Mouse (Mus musculus) heart, adult 9 months (tissue): Measurements from ENCODE around the gene Ndc80.
"Not testable (repeated sequence)": the region's sequence is repeated elsewhere in the genome, so short reads cannot be mapped to it uniquely, and the experiment has no call there.

Experiments used
- DNase-seq, 2 experiments: peaks; one replicate each; pipeline ENCODE4 v3.0.0; 2022; ENCODE audit warnings: low spot score in 2 of 2

The Ndc80 gene

DNA sequence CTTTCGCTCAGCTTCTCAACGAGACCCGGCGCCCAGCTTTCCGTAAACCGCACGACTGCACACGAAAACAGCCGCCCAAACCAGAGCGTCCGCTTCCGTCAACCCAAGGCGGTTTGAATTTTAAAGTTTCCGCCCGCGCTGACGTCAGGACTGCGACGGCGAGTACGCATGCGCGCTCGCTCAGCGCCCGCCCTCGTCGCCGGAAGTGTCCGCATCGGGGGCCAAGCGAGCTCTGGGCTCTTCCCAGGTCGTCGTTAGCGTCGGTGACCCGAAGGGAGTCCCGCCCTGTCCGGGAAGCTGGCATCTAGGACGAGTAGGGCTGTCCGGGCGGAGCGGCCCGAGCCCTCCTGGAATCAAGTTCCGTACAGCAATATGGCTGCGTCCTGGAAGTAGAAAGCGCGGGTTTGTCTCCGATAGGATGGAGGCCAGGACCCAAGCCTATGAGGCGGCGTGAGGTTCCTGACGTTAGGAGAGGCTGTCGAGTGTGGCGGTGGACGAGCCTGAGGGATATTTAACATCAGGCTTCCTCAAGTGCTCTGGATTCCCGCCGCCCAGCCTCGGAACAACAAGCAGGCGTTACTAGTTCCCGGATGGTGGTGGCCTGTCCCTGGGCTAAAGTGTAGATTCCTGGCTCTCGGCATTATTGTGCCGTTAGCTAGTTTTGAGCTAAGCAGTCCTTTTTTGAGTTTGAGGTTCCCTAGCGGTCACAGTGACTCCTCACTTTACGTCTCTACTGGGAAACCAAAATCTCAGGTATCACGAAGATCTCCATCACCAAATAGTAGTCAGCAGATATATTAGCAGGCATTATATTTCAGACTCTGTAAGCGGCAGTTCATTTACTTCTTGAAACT, at the start of gene Ndc80:
Ndc80 (minus strand) TSS at position 147 of the 854 bp plus-strand sequence.
- DNase-seq = peak; percentile 93 to 94

DNA sequence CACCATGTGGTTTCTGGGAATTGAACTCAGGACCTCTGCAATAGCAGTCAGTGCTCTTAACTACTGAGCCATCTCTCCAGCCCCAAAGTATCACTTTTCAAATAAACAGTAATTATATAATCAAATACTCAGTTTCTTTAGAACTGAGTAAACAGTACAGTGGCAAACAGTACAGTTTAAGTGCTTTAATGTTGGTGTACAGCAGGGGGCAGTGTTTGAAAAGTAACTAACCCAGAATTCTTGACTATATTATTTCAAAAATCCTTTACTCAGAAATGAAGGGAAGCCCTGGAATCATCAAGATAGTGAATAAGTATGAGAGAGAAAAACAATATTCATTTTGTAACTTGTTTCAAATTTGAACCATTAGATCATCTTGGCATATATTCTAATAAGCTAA, 35.0 kb upstream of the Ndc80 start:
- no peak for DNase-seq

DNA sequence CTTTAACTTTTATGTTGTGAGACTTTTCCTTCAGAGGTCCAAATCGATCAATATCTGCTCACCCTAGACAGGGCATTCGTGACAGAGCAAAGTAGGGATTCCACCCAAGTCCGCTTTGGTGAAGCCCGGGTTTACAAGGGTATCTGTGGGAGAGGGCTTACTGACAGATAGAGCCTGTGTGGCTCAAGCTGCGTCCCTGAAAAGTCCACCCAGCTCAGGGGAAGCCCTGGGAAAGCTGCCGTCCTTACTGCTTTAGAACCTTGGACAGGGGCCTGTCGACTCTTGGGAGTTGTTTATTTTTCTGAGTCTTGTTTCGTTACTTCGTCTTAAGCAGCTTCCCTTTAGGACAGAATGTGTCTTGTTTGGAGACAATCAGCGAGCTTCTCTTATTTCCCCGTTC, 26.2 kb upstream of the Ndc80 start:
- no peak for DNase-seq

DNA sequence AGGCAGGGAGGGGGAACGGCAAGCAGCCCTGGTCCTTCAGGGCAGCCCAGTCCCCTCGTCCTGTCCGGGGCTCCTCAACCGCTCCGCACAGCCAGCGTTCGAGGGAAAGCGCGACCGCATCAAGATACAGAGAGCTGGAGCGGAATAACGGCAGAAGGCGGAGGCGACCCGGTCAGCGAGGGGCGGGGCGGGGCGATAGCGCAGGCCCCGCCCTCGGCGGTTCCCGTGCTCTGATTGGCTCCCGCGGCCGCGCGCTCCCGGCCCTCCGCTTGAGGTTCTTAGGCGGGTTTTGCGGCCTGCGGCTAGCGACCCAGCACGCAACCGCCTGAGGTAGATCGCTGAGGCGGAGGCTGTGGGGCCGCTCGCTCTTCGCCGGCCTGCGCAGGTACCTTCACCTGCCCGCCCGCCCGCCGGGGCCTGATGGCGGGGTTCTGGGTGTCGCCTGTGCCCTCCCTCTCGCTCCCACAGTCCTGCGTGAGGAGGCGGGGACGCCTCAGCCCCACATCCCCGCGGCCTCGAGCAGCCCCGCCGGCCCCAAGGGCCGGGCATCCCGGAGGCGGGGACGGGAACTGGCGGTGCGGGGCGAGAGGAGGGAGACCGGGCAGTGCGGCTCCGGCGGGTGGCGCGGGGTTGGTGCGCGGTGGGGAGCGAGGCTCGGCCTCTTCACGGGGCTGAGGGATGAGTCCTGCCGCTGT, 25.2 kb upstream of the Ndc80 start, which contains the start of gene Spdya:
Spdya (plus strand) TSS at position 305 of the 695 bp plus-strand sequence.
- peak; percentile 81 to 84 for DNase-seq

DNA sequence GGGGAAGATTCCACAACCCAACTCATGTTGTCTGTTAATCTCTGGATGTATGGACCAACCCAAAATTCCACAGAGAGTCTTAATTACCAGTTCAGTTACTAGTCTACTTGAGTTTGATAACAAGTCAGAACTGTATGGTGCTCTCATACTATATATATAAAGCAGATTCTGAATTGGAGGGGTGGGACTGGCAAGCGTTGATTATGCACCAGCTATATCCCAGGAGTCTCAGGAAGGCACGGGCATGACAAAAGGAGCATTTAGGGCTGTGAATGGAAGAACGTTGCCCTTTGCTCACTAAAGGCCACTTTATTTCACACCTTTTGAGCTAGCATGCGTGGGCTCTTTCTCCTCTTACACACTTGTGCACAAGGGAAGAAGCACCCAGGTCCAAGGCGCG, 24.7 kb upstream of the Ndc80 start:
- no peak for DNase-seq

DNA sequence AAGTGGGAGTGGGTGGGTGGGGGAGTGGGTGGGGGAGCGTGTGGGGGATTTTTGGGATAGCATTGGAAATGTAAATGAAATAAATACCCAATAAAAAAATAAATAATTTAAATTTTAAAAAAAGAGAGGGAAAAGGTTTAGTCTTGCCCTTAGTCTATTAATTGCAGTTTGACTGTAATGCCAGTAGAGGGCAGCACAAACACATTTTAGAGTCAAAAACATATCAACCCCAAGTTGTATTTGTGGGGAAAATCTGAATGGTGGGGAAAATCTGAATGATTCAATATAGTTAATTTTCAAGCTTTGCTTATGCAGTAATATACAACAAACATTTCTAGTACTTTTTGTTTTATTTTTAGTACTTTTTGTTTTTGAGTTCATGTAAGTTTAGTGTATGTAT, 21.9 kb upstream of the Ndc80 start:
- DNase-seq = no peak

DNA sequence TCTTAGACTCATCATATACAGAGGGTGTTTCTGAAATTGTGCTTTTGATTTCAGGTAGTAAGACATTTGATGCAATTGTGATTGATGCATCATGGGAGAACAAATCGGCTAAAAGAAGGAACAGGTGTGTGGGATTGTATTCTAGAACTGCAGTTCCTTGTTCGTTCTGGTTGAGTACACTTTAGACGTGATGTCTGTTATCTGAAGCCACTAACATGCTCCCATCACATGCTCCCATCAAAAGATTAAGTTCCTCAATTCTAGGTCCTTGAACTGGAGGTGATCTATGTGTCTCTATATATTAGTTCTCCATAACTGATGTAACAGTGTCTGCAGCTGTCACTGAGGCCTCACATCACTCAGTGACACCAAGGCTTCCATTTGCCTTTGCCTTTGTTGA, 10.5 kb upstream of the Ndc80 start:
- no peak for DNase-seq

DNA sequence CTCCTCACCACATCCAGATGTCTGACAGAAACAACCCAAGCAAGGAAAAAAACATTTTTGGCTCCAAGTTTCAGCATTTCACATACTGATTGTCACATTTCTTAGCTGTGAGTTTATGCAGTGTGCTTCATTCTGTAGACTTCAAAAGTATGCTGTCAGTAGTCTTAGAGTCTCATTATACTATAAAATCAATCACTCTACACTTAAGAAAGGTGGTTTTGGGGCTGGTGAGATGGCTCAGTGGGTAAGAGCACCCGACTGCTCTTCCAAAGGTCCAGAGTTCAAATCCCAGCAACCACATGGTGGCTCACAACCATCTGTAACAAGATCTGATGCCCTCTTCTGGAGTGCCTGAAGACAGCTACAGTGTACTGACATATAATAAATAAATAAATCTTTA, 8.9 kb upstream of the Ndc80 start:
- DNase-seq = not testable (repeated sequence)

DNA sequence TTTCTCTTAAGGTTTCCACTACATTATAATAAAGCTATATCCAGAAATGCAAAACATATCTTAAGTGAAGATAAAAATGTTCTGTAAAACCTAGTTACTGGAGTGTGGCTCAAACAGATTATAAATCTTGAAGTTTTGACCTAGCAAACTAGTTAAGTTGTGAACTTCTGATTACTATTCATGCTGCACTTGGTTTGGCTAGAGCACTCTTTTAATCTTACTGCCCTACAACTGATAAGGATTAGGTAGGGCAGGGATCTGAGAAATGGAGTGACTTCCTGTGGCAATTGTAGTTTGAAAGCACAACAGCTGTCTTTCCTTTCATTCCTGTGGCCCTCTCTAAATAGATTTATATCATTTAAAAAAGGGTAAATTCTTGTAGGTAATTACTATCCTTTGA, 1.4 kb upstream of the Ndc80 start:
- no peak for DNase-seq

DNA sequence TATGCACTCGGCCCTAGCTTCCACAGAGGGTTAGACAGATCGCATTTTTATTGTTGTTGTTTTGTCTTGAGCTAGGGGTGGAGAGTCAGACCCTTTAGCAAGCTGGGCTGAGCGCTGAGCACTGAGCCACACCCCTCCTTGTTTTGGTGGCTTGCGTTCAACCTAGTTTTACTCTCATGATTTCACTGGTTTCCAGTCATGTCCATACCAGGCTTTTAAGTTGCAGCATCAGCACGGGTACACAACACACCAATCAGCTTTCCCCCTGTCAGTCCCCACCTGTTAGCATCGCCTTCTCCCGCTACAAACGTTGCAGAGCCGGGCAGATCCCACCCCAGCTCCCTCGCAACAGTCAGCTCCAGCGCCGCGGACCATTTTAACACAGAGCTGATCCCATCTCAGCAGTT, 352 bp downstream of the Ndc80 start:
- DNase-seq = no peak

DNA sequence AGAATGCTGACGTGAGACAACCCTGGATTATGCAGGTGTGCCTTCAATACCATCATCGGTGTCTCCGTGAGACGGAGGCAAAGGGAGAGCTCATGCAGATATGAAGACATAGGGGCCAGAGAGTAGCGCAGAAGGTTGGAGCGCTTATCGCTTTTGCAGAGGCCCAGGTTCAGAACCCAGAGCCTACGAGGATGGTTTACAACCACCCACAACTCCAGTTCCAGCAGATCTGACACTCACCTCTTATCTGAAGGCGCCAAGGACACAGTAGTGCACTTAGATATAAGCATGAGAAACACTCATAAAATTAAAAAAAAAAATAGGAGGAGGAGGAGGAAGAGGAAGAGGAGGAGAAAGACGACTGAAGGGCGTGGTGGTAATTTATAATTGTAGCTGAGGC, 16.4 kb downstream of the Ndc80 start:
- DNase-seq = no peak

DNA sequence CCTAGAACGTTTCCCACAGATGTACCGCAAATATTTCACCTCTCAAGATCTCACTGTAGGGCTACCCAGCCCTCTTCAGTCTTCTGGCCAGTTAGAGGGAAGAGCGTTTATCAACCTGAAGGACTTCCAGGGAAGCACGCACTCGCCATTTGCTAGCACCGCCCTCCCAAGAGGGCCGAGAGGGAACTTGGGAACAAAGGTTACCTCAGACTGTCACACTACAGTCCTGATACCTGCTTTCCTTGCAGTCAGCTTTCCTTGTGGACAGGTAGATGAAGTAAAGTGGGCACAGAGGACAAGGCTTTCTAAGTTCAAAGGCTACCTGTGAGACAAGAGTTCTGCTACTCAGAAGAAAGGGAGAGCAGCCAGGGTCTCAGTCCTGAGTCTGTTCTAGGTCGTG, 19.8 kb downstream of the Ndc80 start:
- DNase-seq = no peak

DNA sequence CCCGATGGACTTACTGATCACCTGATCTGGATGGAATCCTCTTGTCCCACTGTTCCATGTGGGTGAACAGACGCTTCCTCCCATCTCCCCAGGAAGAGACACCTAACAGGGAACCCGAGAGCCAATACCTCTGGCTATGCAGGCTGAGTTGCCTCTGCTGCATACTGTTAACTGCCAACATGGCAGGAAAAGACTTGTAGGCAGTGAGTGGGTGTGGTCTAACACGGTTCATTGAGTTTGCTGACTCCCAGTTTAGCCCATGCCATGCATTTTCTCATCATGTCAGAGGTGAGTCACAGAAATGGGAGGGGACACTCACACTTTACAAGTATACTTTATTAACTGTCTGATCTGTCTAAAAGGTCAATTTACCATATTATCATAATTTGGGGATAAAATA, 30.9 kb downstream of the Ndc80 start:
- DNase-seq = no peak

DNA sequence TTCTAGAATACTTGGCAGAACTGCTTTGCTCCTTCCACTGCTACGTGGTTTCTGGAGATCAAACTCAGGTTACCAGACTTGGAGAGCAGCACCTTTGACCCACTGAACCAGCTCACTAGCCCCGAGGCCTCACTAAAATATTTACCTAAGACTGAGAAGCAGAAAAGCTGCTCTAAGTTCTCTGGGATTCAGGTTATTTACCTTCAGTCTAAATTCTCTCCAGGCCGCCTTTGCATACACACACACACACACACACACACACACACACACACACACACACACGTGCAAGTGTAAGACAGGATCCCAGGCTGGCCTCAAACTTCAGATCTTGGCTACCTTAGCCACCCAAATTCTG, 35.3 kb downstream of the Ndc80 start:
- no peak for DNase-seq

DNA sequence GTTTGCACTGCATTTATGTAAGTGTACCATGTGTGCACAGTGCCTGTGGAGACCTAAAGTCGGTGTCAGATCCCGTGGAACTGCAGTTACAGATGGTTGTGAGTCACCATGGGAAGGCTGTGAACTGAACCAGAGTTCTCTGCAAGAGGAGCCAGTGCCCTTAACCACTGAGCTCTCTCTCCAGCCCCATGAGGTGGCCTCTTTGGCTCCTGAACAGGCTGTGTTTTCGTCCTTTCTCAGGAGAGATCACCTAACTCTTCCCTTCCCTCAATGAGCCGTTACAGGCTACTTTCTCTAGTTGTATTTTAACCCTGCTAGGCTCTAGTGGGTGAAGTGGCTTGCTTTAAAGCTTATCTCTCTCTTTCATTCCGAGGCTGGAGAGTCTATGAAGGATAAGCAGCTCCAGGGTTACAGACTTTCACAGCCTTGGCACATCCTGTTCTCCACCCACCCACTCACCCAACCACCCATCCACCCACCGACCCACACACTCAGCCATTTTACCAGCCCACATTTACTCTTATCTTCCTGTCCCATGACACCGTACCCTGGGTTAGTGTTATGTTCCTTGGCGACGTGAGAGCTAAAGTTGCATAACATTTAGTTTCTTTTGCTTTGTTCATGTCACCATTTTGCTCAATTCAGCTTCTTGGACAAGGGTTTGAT, 35.9 kb downstream of the Ndc80 start:
- DNase-seq = no peak

DNA sequence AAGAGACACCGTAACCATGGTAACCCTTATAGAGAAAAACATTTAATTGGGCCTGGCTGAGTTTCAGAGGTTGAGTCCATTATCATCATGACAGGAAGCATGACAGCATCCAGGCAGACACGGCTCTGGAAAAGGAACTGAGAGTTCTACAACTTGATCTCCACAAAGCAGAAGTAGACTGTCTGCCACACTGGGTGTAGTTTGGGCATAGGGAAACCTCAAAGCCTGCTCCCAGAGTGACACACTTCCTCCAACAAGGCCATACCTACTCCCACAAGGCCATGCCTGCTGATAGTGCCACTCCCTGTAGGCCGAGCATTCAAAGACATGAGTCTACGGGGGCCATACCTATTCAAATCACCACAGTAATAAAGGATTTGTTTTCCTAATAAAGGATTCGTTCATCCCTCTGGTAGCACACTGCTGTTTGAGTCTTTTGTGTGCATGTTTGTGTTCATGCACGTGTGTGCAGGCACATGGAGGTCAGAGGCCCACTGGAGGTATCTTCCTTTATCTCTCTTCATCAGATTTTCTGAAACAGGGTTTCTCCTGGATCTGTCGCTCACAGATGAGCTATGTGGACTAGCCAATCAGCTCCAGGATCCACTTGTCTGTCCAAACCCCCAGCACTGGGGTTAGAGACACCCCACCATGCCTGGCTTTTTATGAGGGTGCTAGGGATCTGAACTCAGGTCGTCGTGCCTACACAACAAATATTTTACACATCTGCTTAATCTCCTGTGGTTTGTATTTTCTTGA, 36.8 kb downstream of the Ndc80 start:
- no peak for DNase-seq

DNA sequence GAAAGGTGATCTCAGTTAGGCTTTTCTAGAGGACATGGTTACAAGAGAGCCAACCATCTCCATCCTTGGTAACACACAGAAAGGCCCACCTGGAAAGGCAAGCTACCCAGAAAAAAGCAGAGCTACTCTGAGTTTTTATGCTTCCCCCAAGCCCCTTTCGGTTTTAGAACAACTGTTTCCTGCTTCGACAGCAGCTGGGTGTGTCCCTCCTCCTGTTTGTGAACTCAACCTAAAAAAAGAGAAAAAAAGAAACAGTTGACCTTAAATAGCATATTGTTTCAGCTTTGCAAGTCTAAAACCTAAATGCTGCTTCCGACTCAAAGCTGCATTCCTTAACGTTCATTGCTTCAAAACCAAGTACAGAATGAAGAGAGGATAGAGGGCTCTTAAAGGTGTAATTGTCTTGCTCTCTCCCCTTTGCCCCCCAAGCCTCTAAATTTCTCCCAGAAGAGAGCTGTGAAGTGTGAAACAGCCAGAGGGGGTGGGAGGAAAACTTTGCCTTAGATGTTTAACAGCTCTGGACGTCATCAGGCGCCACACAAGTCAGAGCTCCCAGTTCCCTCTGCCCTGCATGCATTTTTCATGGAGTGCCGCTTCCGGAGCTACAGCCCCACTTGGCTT, 40.3 kb downstream of the Ndc80 start:
- DNase-seq = peak; percentile 39 to 51

DNA sequence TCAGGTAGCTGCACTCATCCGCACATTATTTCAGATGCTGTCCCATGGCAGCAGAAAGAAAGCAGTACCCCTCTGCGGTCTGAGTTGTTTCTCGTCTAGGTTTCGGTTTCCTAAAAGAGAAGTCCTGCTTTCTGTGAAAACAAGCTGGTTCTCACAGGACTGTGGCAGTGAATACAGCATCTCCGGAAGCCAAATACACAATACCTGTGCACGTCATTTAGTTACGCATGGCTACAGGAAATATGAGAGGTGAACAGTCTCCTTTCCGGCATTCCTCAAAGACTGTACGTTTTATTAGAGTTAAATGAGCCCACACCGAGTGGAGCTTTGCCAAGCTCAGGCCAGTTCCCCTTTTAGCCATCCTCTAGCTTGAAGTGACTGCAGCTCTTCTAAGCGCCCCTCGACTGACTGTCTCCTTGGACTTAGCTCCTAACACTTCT, 40.8 kb downstream of the Ndc80 start:
- peak; percentile 56 to 59 for DNase-seq

DNA sequence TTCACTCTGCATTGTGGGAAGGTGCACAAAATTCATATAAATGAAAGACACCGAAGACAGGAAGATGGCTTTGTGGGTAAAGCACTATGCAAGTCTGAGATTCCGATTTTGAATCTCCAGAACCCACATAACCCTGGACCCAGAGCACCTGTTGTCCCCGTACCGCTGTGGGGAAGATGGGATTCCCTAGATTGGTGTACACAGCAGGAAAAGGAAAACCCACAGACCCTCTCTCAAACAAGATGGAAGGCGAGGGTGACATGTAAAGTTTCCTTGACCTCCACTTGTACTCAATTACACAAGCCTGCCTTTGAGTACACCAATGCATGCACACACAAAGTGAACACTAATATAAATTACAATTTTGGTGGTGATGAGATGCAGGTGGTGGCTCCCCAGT, 41.9 kb downstream of the Ndc80 start:
- DNase-seq = no peak

DNA sequence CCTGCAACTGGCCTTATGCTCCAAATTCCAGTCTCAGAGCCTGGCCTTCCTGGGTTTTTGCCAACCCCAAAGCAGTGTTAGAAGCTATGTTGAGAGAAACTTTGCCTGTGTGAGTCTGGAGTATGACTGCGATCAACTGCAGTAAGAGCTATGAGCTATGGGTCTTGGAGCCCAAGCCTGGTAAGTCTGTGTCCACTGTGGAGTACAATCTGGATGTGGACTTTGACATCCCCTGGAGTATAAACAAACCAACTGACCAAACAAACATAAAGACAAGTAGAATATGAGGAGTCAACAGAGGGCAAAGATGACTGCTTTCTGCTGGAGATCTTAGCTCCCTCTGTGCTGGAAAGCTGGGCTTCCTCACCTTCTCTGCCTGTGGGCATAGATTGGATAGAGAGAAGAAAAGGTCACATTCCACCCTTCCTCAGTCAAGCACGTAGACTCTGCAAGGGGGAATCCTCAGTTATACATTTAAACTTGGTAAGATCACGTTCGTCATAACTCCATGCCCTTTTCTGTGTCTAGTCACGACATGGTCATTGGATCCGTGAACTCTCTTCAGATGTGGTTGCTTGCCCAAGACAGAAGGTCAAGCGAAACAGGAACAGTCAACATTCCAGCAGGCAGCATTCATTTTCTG, 43.1 kb downstream of the Ndc80 start:
- no peak for DNase-seq

DNA sequence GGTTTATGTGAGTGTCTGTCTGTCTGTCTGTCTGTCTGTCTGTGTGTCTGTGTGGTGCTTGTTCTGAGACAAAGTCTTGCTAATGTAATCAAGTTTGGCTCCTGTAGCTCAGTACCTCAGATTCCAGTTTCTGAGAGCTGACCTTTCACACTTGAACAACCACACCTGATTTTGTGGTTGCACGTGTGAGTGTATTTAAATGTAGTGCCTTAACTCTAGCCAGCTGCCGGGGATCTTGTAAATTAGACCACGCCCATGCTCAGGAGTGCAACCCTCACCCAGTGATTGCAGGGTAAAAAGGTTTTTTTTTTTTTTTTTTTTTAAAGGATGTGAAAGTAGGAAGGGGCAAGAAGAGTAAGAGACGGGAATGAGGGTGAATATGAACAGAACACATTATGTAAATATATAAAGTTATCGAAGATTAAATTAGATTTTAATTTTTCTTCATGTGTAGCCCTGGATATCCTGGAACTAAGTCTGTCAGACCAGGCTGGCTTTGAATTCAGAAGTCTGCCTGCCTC, 47.2 kb downstream of the Ndc80 start:
- DNase-seq = no peak
